Mouse (Mus musculus): ENCODE results near the gene Zbtb37.

- TF ChIP-seq CTCF (IDR thresholded peaks at IDR 0.05; ENCODE audit: low read depth, low read length) (no peak), POLR2A (IDR thresholded peaks at IDR 0.05; ENCODE audit: borderline replicate concordance, low read depth, low read length) (no peak)
Observed at GRCm38 (mm10) chr1:160963199-160963598, 71.5 kb downstream of the Zbtb37 start.
